Mouse (Mus musculus) left cerebral cortex, postnatal 4 days (tissue): Measurements from ENCODE around the gene Arl6ip6. TPM values are rescaled to one million over a fixed set of nuclear protein-coding genes. Genes with fewer than 3 reads are reported as not detected.

Experiments
- total RNA-seq, 2 experiments: library from RNA; stranded (reverse); gene quantifications; 2 replicates each; pipeline ENCODE4 v1.2.3; 2021

The Arl6ip6 gene
- total RNA-seq, 2 experiments from 2014 or later, result 16.4 to 17.6 TPM

Other genes with a start within 250 kb of the Arl6ip6 start
- gene Prpf40a, start 442 bp upstream of the Arl6ip6 start, total RNA-seq, result 10 to 100 TPM; 72.2 to 75.9 TPM